Mouse (Mus musculus) kidney, adult 8-10 months (tissue): ENCODE data around the gene Tmem54.

Source experiments
- DNase-seq, 2 experiments: peaks; one replicate each; pipeline ENCODE4 v3.0.0; 2022

Tmem54 gene

GRCm38 (mm10) chr4:129102133-129102829 is 3.1 kb upstream of the Tmem54 start:
- no peak for DNase-seq

- no peak for DNase-seq
Observed at GRCm38 (mm10) chr4:129106073-129106472, 725 bp downstream of the Tmem54 start.

GRCm38 (mm10) chr4:129107348-129107899 is 2.1 kb downstream of the Tmem54 start:
- DNase-seq: no peak

GRCm38 (mm10) chr4:129108624-129109023 is 3.3 kb downstream of the Tmem54 start:
- DNase-seq: no peak

- DNase-seq: no peak
Observed at GRCm38 (mm10) chr4:129110804-129111203, 5.5 kb downstream of the Tmem54 start.

GRCm38 (mm10) chr4:129111350-129111749 is 6.0 kb downstream of the Tmem54 start:
- no peak for DNase-seq

- no peak for DNase-seq
Observed at GRCm38 (mm10) chr4:129112231-129112630, 6.9 kb downstream of the Tmem54 start.

GRCm38 (mm10) chr4:129113083-129113988 is 8.0 kb downstream of the Tmem54 start:
- DNase-seq: peak; percentile 44 to 55

GRCm38 (mm10) chr4:129116703-129117102 is 11.4 kb downstream of the Tmem54 start:
- no peak for DNase-seq

GRCm38 (mm10) chr4:129117720-129118510 is 12.6 kb downstream of the Tmem54 start:
- no peak for DNase-seq

- no peak for DNase-seq
Observed at GRCm38 (mm10) chr4:129119708-129120107, 14.4 kb downstream of the Tmem54 start.

- DNase-seq: peak in 1 of 2 experiments; percentile 45
Observed at GRCm38 (mm10) chr4:129120520-129121445, 15.4 kb downstream of the Tmem54 start.

- DNase-seq: no peak
Observed at GRCm38 (mm10) chr4:129121569-129122086, 16.3 kb downstream of the Tmem54 start, which contains the start of gene Hpca. Gene Hpca (minus strand): TSS chr4:129122036.

- no peak for DNase-seq
Observed at GRCm38 (mm10) chr4:129122107-129122506, 16.8 kb downstream of the Tmem54 start.

GRCm38 (mm10) chr4:129122719-129123118 is 17.4 kb downstream of the Tmem54 start:
- no peak for DNase-seq

GRCm38 (mm10) chr4:129124652-129125146 is 19.4 kb downstream of the Tmem54 start:
- no peak for DNase-seq

GRCm38 (mm10) chr4:129125736-129126451 is 20.5 kb downstream of the Tmem54 start:
- no peak for DNase-seq

GRCm38 (mm10) chr4:129128582-129129338 is 23.4 kb downstream of the Tmem54 start:
- DNase-seq: no peak

- no peak for DNase-seq
Observed at GRCm38 (mm10) chr4:129129387-129129786, 24.0 kb downstream of the Tmem54 start.

GRCm38 (mm10) chr4:129130149-129130548 is 24.8 kb downstream of the Tmem54 start:
- peak in 1 of 2 experiments; percentile 21 for DNase-seq
